Mouse (Mus musculus): Measurements from ENCODE around the gene Spire2.

DNA sequence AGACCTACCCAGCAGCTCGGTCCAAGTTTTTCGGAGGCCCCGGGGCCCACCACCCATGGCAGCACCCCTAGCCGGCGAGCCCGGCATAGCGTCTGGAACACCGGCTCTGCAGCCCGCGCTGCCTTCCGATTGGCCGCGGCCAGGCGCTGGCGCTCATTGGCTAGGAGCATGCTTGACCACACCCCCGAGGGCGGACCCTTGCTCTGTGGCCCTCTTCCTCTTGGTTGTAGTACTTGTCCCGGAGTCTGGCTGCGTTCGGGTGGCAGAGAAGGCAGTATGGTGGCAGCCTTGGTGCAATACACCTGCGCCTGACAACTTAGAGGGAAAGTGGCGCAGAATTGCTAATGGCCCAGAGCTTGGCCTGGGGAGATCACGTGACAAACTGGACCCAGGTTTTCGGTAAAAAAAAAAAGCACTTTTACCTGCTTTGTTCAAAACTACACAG, 14.0 kb upstream of the Spire2 start, which contains the start of gene Fanca:
- peak; percentile 52 for TF ChIP-seq CTCF (IDR thresholded peaks at IDR 0.05; ENCODE audit: low read depth)
- TF ChIP-seq EP300 (IDR thresholded peaks at IDR 0.05; ENCODE audit: low read depth): no peak

Measured in liver, postnatal 0 days (tissue).